Mouse (Mus musculus) brain, embryonic 14.5 days (tissue): ENCODE measurements around the gene Gabarap. TPM values are rescaled to one million over a fixed set of nuclear protein-coding genes. Genes with fewer than 3 reads are reported as not detected.

Experiments used
- DNase-seq: peaks from one replicate; pipeline ENCODE4 v3.0.0-alpha.2; 2011; ENCODE audit warnings: low read depth
- CTCF ChIP-seq: fragments of 200-500 bp; IDR thresholded peaks from 2 replicates; pipeline ENCODE4 v1.5.1; 2012; ENCODE audit warnings: inconsistent platforms, mild to moderate bottlenecking, moderate library complexity, borderline replicate concordance; ENCODE audit not compliant: insufficient read depth, insufficient read length; ENCODE audit errors: extremely low read depth
- POLR2A ChIP-seq: fragments of 200-500 bp; IDR thresholded peaks from 2 replicates; pipeline ENCODE4 v1.6.1; 2012; ENCODE audit warnings: mild to moderate bottlenecking, inconsistent platforms, borderline replicate concordance; ENCODE audit not compliant: poor library complexity, insufficient read depth, insufficient read length, severe bottlenecking; ENCODE audit errors: extremely low read depth
- polyA plus RNA-seq: library from polyadenylated mRNA; depleted of rRNA; stranded (reverse); fragments of >200 nt; gene quantifications from 2 replicates; pipeline ENCODE4 v1.2.3, GENCODE M21; 2012

Gene Gabarap
- polyA plus RNA-seq, 1 experiment = 457 TPM

- DNase-seq = peak; percentile 100
- TF ChIP-seq POLR2A = peak; percentile 91
- TF ChIP-seq CTCF = no peak
Observed at GRCm38 (mm10) chr11:69980196-69981140, 10.5 kb upstream of the Gabarap start.

GRCm38 (mm10) chr11:69981141-69981762 is 9.7 kb upstream of the Gabarap start, which contains the start of gene Ctdnep1:
Ctdnep1 (plus strand) TSS chr11:69981156.
- no peak for TF ChIP-seq POLR2A
- no peak for TF ChIP-seq CTCF
- DNase-seq = no peak

GRCm38 (mm10) chr11:69982225-69982624 is 8.7 kb upstream of the Gabarap start, which contains the start of gene Elp5:
Elp5 (minus strand) TSS chr11:69982517.
- no peak for TF ChIP-seq CTCF
- no peak for TF ChIP-seq POLR2A
- no peak for DNase-seq

- DNase-seq = no peak
- TF ChIP-seq POLR2A (no peak), CTCF (no peak)
Observed at GRCm38 (mm10) chr11:69982877-69983276, 8.1 kb upstream of the Gabarap start.

GRCm38 (mm10) chr11:69983377-69983776 is 7.6 kb upstream of the Gabarap start:
- no peak for TF ChIP-seq POLR2A
- TF ChIP-seq CTCF = no peak
- DNase-seq = no peak

GRCm38 (mm10) chr11:69984431-69984830 is 6.5 kb upstream of the Gabarap start:
- DNase-seq = no peak
- TF ChIP-seq CTCF = no peak
- no peak for TF ChIP-seq POLR2A

- DNase-seq = no peak
- no peak for TF ChIP-seq POLR2A
- no peak for TF ChIP-seq CTCF
Observed at GRCm38 (mm10) chr11:69989949-69990348, 994 bp upstream of the Gabarap start.

GRCm38 (mm10) chr11:69991711-69992110 is 768 bp downstream of the Gabarap start:
- TF ChIP-seq CTCF (no peak), POLR2A (no peak)
- no peak for DNase-seq

GRCm38 (mm10) chr11:69992396-69992795 is 1.5 kb downstream of the Gabarap start:
- TF ChIP-seq POLR2A (no peak), CTCF (no peak)
- no peak for DNase-seq

- no peak for TF ChIP-seq CTCF
- TF ChIP-seq POLR2A = no peak
- no peak for DNase-seq
Observed at GRCm38 (mm10) chr11:69992932-69993331, 2.0 kb downstream of the Gabarap start.

- TF ChIP-seq CTCF (no peak), POLR2A (no peak)
- DNase-seq = no peak
Observed at GRCm38 (mm10) chr11:69994401-69995090, 3.6 kb downstream of the Gabarap start.
